Mouse (Mus musculus) lung, postnatal 0 days (tissue): ENCODE data around the gene Rab11fip5.

Experiments
- CTCF ChIP-seq: IDR thresholded peaks from 2 replicates; pipeline ENCODE4 v1.5.1; 2016; ENCODE audit warnings: antibody characterized with exemption, mild to moderate bottlenecking
- EP300 ChIP-seq: IDR thresholded peaks from 2 replicates; pipeline ENCODE4 v1.6.1; 2016; ENCODE audit warnings: antibody characterized with exemption, mild to moderate bottlenecking, control low read depth

- TF ChIP-seq CTCF = no peak
- no peak for TF ChIP-seq EP300
Observed at GRCm38 (mm10) chr6:85349246-85349645, 25.2 kb downstream of the Rab11fip5 start.
